Mouse (Mus musculus): Measurements from ENCODE around the gene Gm6034. TPM values are rescaled to one million over a fixed set of nuclear protein-coding genes. Genes with fewer than 3 reads are reported as not detected.
"Not testable (repeated sequence)": the region's sequence is repeated elsewhere in the genome, so short reads cannot be mapped to it uniquely, and the experiment has no call there.

Gm6034 gene
- polyA plus RNA-seq, 1 experiment = not detected

GRCm38 (mm10) chr17:36082519-36083232 lies 39.9 kb downstream of the Gm6034 start:
- DNase-seq (ENCODE audit: low read depth) = not testable (repeated sequence)

DNA sequence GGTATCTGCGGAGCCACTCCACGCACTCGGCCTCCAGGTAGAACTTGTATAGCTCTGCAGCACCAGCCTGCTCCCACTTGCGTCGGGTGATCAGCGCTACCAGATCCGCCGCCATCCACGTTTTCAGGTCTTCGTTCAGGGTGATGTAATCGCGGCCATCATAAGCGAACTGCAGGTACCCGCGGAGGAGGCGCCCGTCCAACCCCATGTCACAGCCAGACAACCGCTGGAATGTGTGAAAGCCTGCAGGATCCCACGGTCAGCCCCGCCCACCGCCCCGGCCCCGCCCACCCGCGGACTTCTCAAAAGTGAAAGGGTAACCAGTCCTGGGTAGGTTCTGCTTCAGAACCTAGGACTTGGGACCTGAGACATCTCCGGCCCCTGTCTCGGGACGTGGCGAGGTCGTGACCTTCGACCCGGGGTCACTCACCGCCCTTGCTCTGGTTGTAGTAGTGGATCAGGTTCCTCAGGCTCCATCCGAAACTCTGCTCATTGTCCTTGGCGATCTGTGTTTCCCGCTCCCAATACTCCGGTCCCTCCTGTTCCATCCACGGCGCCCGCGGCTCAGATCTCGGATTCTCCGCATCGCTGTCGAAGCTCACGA lies 40.6 kb downstream of the Gm6034 start:
- no peak for DNase-seq (ENCODE audit: low read depth)

GRCm38 (mm10) chr17:36083870-36084451 lies 41.2 kb downstream of the Gm6034 start:
- DNase-seq (ENCODE audit: low read depth) = no peak

DNA sequence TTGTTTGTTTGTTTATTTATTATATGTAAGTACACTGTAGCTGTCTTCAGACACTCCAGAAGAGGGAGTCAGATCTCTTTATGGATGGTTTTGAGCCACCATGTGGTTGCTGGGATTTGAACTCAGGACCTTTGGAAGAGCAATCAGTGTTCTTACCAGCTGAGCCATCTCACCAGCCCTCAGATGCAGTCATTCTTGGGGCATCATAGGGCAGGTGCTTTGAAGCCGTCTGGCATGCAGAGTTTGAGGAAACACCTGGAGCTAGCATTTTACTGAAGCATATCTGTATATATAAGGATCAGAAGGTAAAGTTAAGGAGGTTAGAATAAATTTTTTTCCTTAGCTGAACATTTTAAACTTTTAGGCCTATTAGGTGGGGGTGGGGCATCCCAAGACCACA lies 43.2 kb downstream of the Gm6034 start:
- DNase-seq (ENCODE audit: low read depth) = not testable (repeated sequence)

- not testable (repeated sequence) for DNase-seq (ENCODE audit: low read depth)
Observed at GRCm38 (mm10) chr17:36091933-36092332, 49.2 kb downstream of the Gm6034 start.

DNA sequence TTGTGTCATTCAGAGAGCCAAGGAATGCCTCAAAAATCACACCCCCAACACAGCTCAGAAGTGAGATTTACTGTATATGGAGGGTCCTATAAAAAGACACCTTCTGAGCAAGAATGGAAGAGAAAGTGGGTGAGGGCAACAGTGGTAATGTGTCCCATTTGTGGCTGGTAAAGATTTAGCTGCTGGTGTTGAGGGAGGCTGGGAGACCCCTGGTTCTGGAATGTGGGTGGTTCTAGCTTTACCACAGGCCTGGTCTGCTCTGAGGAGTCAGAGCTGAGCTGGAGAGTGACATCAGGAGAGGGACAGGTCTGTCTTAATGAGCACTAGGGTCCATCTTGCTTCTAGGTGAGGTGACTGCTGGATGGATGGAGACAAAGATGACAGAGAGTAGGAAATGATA lies 49.8 kb downstream of the Gm6034 start:
- not testable (repeated sequence) for DNase-seq (ENCODE audit: low read depth)

DNA sequence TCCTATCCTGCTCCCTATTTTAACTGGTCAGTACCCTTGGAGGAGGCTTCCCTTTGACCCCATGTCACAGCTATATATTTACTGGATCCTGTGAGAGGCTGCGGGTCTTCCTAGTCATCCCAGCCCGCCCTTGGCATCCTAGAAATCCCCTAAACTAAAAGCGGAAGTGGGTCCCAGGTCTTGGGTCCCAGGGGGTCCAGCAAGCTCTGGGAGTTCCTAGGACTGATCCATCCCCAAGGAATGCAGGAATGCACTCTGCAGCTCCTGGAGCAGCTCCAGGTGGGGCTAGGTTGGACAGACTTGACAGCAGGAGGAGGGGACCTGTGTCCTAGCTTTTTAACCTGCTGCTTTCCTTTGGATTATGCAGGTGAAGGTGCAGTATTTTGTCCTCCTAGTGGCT lies 51.2 kb downstream of the Gm6034 start:
- no peak for DNase-seq (ENCODE audit: low read depth)

DNA sequence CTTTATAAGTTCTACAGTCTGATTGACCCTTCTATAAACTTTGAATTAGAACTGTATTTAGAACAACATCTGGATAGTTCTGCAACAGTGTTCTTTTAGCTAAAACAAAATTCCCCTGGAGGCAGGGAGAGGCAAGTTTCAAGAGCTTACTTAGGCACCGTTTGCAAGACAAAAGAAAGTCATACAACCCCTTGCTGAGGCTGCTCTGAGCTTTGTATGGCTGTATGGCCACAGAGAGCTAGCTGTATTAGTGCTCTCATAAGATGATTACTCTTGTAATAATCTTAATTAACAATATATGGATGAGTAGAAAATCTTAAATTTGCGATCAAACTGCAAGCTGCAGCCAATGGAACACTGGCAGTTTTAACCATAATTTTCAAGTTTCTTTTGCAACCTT lies 56.8 kb downstream of the Gm6034 start:
- DNase-seq (ENCODE audit: low read depth) = not testable (repeated sequence)

DNA sequence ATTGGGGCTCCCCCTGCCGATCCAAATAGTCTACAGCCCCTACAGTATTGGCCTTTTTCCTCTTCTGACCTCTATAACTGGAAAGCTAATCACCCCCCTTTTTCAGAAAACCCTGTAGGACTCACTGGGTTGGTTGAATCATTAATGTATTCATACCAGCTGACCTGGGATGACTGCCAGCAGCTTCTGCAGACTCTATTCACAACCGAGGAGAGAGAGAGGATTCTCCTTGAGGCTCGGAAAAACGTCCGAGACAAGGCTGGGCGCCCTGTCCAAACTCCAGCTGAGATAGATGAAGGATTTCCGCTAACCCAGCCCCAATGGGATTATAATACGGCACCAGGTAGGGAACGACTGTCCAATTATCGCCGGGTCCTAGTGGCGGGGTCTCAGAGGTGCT lies 59.3 kb downstream of the Gm6034 start:
- DNase-seq (ENCODE audit: low read depth) = not testable (repeated sequence)

Other genes starting within 250 kb of the Gm6034 start
- gene Ier3, start 221.3 kb upstream of the Gm6034 start, polyA plus RNA-seq (2012; rRNA removed) = 16.8 and 19.5 TPM in 2 replicates
- 68.4 and 96.1 TPM in 2 replicates for gene Flot1, start 219.7 kb upstream of the Gm6034 start, polyA plus RNA-seq (2012; rRNA removed)
- gene Tubb5, start 204.7 kb upstream of the Gm6034 start, polyA plus RNA-seq (2012; rRNA removed) = 245 and 297 TPM in 2 replicates
- 8.2 and 10.0 TPM in 2 replicates for gene Mdc1, start 201.4 kb upstream of the Gm6034 start, polyA plus RNA-seq (2012; rRNA removed)
- gene Nrm, start 181.6 kb upstream of the Gm6034 start, polyA plus RNA-seq (2012; rRNA removed) = 6.9 and 7.8 TPM in 2 replicates
- 43.2 and 48.6 TPM in 2 replicates for gene Ppp1r18, start 177.4 kb upstream of the Gm6034 start, polyA plus RNA-seq (2012; rRNA removed)
- 49.9 and 52.4 TPM in 2 replicates for gene Dhx16, start 163.1 kb upstream of the Gm6034 start, polyA plus RNA-seq (2012; rRNA removed)
- 41.2 and 50.3 TPM in 2 replicates for gene 2310061I04Rik, start 145.5 kb upstream of the Gm6034 start, polyA plus RNA-seq (2012; rRNA removed)
- gene Atat1, start 132.9 kb upstream of the Gm6034 start, polyA plus RNA-seq (2012; rRNA removed) = 56.5 and 62.4 TPM in 2 replicates
- 86.1 and 110 TPM in 2 replicates for gene Mrps18b, start 126.6 kb upstream of the Gm6034 start, polyA plus RNA-seq (2012; rRNA removed)
- 31.1 and 35.8 TPM in 2 replicates for gene Ppp1r10, start 126.5 kb upstream of the Gm6034 start, polyA plus RNA-seq (2012; rRNA removed)
- 57.2 and 59.9 TPM in 2 replicates for gene Abcf1, start 73.2 kb upstream of the Gm6034 start, polyA plus RNA-seq (2012; rRNA removed)
- gene Gnl1, start 63.1 kb upstream of the Gm6034 start, polyA plus RNA-seq (2012; rRNA removed) = 20.7 and 30.2 TPM in 2 replicates
- gene Prr3, start 62.7 kb upstream of the Gm6034 start, polyA plus RNA-seq (2012; rRNA removed) = 18.7 and 21.4 TPM in 2 replicates
- gene H2-T24, start 22.4 kb upstream of the Gm6034 start, polyA plus RNA-seq (2012; rRNA removed) = 1.1 and 1.7 TPM in 2 replicates
- gene H2-T23, start 10.1 kb upstream of the Gm6034 start, polyA plus RNA-seq (2012; rRNA removed) = 86.4 and 99.4 TPM in 2 replicates
- 59.2 and 59.6 TPM in 2 replicates for gene H2-T22, start 214 bp upstream of the Gm6034 start, polyA plus RNA-seq (2012; rRNA removed)
- gene Gm11127, start 15.4 kb downstream of the Gm6034 start, polyA plus RNA-seq (2012; rRNA removed) = 0.18 and 0.23 TPM in 2 replicates
- gene Gm19684, start 78.7 kb downstream of the Gm6034 start, polyA plus RNA-seq (2012; rRNA removed) = 0.08 and 0.19 TPM in 2 replicates
- gene Gm7030, start 86.5 kb downstream of the Gm6034 start, polyA plus RNA-seq (2012; rRNA removed) = not detected in 2 replicates
- gene Gm8909, start 125.6 kb downstream of the Gm6034 start, polyA plus RNA-seq (2012; rRNA removed) = 0.16 and 0.28 TPM in 2 replicates
- gene H2-T3, start 147.3 kb downstream of the Gm6034 start, polyA plus RNA-seq (2012; rRNA removed) = not detected in 2 replicates
- gene Rpp21, start 215.1 kb downstream of the Gm6034 start, polyA plus RNA-seq (2012; rRNA removed) = 52.7 and 58.0 TPM in 2 replicates
- 16.9 and 18.2 TPM in 2 replicates for gene Trim39, start 229.3 kb downstream of the Gm6034 start, polyA plus RNA-seq (2012; rRNA removed)
- not detected in 2 replicates for gene H2-M10.2, start 243.5 kb downstream of the Gm6034 start, polyA plus RNA-seq (2012; rRNA removed)

All from gonadal fat pad, adult 2 months (tissue).